ENCODE assay signal across 9 mouse cellular contexts in the genomic region with DNA sequence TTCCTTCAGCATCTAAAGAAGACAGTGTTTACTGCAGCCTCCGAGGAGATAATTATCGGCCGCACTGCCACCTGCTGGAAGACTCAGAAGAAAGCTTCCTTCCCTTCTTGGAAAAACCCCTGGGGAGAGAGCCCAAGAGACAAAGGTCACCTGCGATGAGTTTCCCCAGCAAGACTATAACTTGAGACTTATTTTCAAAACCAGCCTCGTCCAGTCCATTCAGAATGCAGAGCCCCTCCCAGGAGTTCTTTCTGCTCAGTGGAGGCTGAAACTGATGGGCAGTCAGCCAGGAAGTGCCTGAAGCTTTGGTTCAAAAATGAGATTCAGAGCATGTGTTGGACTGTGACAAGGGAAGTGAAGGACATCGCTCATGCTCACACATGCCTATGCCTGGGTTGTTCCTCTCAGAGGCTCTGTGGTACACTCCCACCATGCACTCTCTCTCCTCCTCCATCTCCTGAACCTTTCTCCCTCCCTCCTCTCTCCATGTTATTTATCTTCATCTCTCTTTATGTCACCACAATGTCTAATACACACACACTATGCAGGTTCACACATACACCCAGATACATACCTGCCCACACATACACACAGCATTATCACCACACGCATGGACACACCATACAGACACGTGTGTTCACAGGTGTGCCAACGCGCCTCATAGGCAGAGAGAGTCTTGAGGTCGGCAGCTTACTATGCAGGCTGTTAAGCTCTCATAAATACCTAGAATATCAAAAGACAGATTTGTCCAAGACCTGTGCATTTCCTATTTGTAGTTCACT.
A peak's percentile ranks its signal among the peaks of the same experiment; 100 is the strongest.
DNase-seq lines count a peak whose midpoint lies in the region; ATAC-seq lines count a peak whose summit lies in the region.
"Had no signal": no experiment of that assay in that cellular context is flagged by ENCODE, and none has a peak within 500 bp of the region (broad histone marks: within the 10 kb centered on the region; RNA-seq: fewer than 3 reads in every experiment).

No protein-coding gene starts in this region.

- peak; percentile 49 for DNase-seq in ES-CJ7 (ENCODE audit: low read depth, low spot score)
- peak; percentile 67 for DNase-seq in adrenal gland, postnatal 14 days
- peak; percentile 67 for DNase-seq in heart, postnatal 4 days
- DNase-seq in kidney, postnatal 4 days, result peak; percentile 76 to 83
- DNase-seq in skeletal muscle tissue, adult 2 months (ENCODE audit: low read depth, low spot score), result peak; percentile 36

- H3K4me2 ChIP-seq in forebrain, embryonic 15.5 days (replicated peaks), result no peak overlapping the region
- H3K4me2 ChIP-seq: embryonic facial prominence, embryonic 13.5 days had no signal

- no peaks in the 10 kb centered on the region for H3K36me3 ChIP-seq in forebrain, embryonic 15.5 days
- H3K36me3 ChIP-seq: embryonic facial prominence, embryonic 13.5 days had no signal

- H3K4me3 ChIP-seq in forebrain, embryonic 15.5 days, result no peak overlapping the region
- H3K4me3 ChIP-seq: embryonic facial prominence, embryonic 13.5 days had no signal

- H3K27me3 ChIP-seq in forebrain, embryonic 15.5 days, result no peaks in the 10 kb centered on the region

- ATAC-seq in forebrain, embryonic 15.5 days (replicated peaks), result peak; percentile 53
- ATAC-seq in megakaryocyte, adult 5-6 weeks (ENCODE audit: poor library complexity, severe bottlenecking), result peak; percentile 56; the same call in 1 of the 2 replicates
- no peak for ATAC-seq in erythroblast, adult 5-6 weeks (replicated peaks; ENCODE audit: low FRiP score, poor library complexity, severe bottlenecking)

- no peak overlapping the region for H3K27ac ChIP-seq in forebrain, embryonic 15.5 days (replicated peaks)
- H3K27ac ChIP-seq: embryonic facial prominence, embryonic 13.5 days had no signal

- no peak overlapping the region for H3K9ac ChIP-seq in forebrain, embryonic 15.5 days (replicated peaks)
- H3K9ac ChIP-seq: embryonic facial prominence, embryonic 13.5 days had no signal

- H3K4me1 ChIP-seq in forebrain, embryonic 15.5 days, result peaks cover 33% of the 10 kb centered on the region

- H3K9me3 ChIP-seq in forebrain, embryonic 15.5 days, result no peaks in the 10 kb centered on the region
- H3K9me3 ChIP-seq: embryonic facial prominence, embryonic 13.5 days had no signal

- 52% methylated on average over 11 of the region's 11 CpGs for WGBS in forebrain, embryonic 15.5 days
